Mouse (Mus musculus) embryonic fibroblast, embryonic 13.5 days (primary cell): ENCODE results near the gene Arhgap10. TPM values are rescaled to one million over a fixed set of nuclear protein-coding genes. Genes with fewer than 3 reads are reported as not detected.

Source experiments
- H3K27ac ChIP-seq: 2 replicates; pipeline ENCODE4 v1.5.1; 2012; ENCODE audit warnings: low read length, control low read depth, inconsistent platforms; ENCODE audit not compliant: insufficient read depth
- H3K4me1 ChIP-seq: 2 replicates; pipeline ENCODE4 v1.6.1; 2011; ENCODE audit warnings: low read length; ENCODE audit not compliant: control insufficient read depth, insufficient read depth
- H3K4me3 ChIP-seq: 2 replicates; pipeline ENCODE4 v1.5.1; 2011; ENCODE audit warnings: mild to moderate bottlenecking, control low read depth, low read length; ENCODE audit not compliant: insufficient read depth
- CTCF ChIP-seq: IDR thresholded peaks from 2 replicates; pipeline ENCODE4 v1.5.1; 2011; ENCODE audit warnings: mild to moderate bottlenecking, control low read depth, low read length, moderate library complexity, borderline replicate concordance; ENCODE audit not compliant: insufficient read depth
- POLR2A ChIP-seq: IDR thresholded peaks from 2 replicates; pipeline ENCODE4 v1.6.1; 2011; ENCODE audit warnings: low read depth, mild to moderate bottlenecking, control low read depth, low read length, moderate library complexity
- polyA plus RNA-seq: library from polyadenylated mRNA; stranded (reverse); fragments of >200 nt; gene quantifications from 2 replicates; pipeline ENCODE4 v1.2.4, GENCODE M21; 2011; ENCODE audit warnings: low read depth; ENCODE audit not compliant: missing spikeins, insufficient read length

Arhgap10 gene
- polyA plus RNA-seq, 1 experiment: 32.1 TPM

DNA sequence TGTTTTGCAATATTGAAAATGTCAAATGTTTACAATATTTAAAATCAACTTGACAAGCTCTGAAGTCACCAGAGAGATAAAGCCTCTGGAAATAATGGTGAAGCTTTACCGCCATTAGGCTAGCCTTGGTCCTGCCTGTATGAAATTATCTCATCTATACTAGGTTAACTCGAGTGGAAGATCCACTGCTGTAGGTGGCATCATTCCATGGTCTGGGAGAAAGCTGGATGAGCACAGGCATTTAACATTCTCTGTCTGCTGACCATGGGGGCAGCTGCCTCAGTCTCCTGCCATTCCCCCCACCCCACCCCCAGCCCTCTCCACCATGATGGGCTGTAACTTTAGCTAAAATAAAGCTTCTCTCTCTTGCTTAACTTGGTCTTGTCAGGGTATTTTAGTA is 200.0 kb downstream of the Arhgap10 start:
- H3K4me1 ChIP-seq: no peaks in the 10 kb centered on the region; the same call in 1 of the 2 replicates

DNA sequence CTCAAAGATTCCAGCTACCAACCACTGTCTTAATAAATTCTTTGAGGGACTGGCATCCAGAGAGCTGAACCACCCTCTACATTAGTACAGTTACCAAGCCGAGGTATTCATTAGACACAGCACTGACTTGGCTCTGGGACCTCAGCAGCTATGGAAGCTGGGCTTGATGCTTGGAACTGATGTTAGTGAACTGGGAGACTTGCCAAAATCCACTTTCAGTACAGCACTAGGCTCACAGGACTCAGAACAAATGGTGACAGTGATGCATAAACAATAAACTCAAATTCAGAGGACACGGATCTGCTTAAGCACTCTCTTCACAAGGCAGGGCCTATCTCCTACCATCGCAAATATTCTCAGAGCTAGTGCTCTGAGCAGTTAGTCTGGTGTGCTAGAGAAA is 204.8 kb downstream of the Arhgap10 start:
- Histone ChIP-seq H3K4me1 (no peaks in the 10 kb centered on the region; the same call in 1 of the 2 replicates), H3K4me3 (no peak overlapping the region), H3K27ac (no peak overlapping the region)
- TF ChIP-seq CTCF (no peak), POLR2A (no peak)

More for the DNA sequence above, 200.0 kb downstream of the Arhgap10 start:
- no peak overlapping the region for H3K4me3 ChIP-seq
- H3K27ac ChIP-seq: no peak overlapping the region
- TF ChIP-seq CTCF: no peak

DNA sequence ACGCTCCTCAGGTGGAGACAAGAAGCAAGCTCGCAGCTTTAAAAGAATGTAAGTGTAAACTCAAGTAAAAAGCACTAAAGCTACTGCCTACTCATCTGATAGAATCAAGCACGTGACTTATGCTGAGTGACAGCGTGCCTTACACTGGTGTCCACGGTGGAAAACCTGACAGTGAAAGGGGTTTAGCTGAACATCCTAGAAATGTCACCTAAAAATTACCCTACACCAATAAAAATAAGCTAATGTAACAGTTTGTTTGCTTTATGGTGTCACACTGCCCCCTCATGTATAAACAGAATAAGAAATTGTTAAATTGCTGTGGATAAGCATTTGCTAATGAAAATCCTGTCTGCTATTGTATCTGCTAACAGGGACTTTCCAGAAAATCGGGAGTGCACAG is 206.0 kb downstream of the Arhgap10 start:
- no peak overlapping the region for H3K27ac ChIP-seq
- TF ChIP-seq CTCF (no peak), POLR2A (no peak)
- H3K4me1 ChIP-seq: no peaks in the 10 kb centered on the region; the same call in 1 of the 2 replicates
- no peak overlapping the region for H3K4me3 ChIP-seq

DNA sequence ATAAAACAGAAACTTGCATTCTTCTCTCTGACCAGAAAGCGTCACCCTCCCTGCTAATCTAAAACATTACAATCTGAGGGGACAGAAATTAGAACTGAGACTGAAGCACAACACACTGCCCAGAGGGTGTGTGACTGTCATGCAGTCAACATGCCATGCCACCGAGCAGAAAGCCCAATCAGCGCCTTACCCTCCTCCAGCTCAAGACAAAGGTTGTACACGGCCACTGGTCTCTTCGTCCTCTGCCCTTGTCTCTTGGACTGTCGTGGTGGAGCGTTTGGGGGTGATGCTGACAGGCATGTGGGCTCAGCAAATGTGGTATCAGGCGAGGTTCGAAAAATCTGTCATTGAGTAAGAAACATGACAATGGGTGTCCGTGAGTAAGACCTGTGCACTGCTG is 207.2 kb downstream of the Arhgap10 start:
- TF ChIP-seq CTCF (no peak), POLR2A (no peak)
- Histone ChIP-seq H3K4me3 (no peak overlapping the region), H3K4me1 (no peaks in the 10 kb centered on the region; the same call in 1 of the 2 replicates)

DNA sequence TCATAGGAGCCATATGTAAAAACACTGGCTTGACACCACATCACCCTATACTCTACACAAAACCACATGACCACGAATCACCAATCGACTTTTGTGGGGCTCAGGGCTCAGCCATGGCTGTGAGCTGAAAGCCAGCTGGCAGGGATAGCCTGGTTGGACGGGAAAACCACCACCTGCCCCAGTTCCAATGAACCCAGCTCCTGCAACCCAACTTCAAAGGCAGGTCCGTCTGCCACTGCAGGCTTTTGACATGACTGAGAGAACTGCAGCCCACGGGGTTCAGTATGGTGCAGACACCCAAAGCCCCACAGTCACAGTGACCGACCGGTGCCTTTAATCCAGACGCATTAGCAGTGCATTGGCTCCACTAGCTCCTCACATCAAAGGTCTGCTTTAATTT is 207.7 kb downstream of the Arhgap10 start:
- TF ChIP-seq CTCF (no peak), POLR2A (no peak)
- no peak overlapping the region for H3K27ac ChIP-seq
- H3K4me3 ChIP-seq: no peak overlapping the region
- no peaks in the 10 kb centered on the region; the same call in 1 of the 2 replicates for H3K4me1 ChIP-seq

More for the DNA sequence above, 207.2 kb downstream of the Arhgap10 start:
- no peak overlapping the region for H3K27ac ChIP-seq

DNA sequence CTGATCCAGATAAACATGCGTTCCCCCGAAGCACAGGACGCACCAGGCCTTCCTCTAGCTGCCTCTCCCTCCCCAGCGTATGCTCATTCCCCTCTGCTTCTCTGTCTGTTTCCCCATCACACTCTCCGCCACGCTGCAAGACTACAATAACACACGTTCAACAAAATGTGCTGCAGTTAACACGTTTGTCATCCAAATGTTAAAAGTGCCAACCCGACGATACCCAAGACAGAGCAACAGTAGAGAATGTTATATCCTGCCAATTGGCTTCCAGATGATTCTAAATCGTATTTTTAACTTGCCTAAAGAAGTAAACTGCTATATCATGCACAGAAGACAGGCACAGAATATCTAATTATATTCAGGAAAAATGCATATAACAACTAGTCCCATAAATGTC is 223.2 kb downstream of the Arhgap10 start:
- no peak overlapping the region for H3K27ac ChIP-seq
- H3K4me3 ChIP-seq: no peak overlapping the region
- TF ChIP-seq CTCF (no peak), POLR2A (no peak)
- H3K4me1 ChIP-seq: no peaks in the 10 kb centered on the region

DNA sequence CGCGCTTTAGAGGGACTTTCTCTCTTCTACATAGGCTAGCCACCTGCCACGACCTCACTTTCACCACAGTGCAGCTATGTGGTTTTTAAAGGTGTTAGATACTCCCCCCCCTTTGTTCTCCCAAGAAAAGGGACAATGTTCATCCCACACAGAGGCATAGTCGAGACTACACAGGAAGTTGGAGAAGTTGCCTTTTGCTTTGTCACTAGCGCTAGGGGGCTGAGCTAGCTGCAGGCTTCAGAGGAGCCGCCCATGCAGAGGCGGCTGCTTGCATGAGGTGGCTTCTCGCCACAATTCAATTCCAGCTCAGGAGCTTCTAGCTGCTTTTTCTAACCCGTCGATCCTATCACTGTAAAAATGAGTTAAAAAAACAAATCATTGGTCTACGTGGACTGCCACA is 225.1 kb downstream of the Arhgap10 start:
- peaks cover 6% of the 10 kb centered on the region; the same call in 1 of the 2 replicates for H3K4me1 ChIP-seq
- H3K27ac ChIP-seq: no peak overlapping the region
- H3K4me3 ChIP-seq: no peak overlapping the region
- TF ChIP-seq POLR2A: no peak
- TF ChIP-seq CTCF: no peak

DNA sequence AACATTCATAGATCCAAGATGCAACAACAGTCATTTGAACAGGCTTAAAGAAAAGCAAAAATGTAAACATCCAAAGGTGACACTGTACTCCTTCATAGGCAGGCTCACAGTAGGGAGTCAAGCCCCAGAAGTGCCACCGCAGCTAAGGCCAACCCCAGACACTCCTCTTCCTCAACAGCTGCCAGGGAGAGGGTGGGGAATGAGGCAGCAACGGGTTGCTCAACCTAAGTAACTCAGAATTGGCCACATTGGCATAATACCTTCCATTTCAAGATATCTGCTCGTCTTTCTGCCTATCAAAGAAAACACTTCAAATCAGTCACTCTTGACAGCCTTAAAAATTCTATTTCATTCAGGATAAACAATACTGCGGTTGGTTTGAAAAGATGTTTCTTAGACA is 225.6 kb downstream of the Arhgap10 start:
- peaks cover 6% of the 10 kb centered on the region; the same call in 1 of the 2 replicates for H3K4me1 ChIP-seq
- H3K27ac ChIP-seq: no peak overlapping the region
- no peak overlapping the region for H3K4me3 ChIP-seq
- TF ChIP-seq POLR2A (no peak), CTCF (no peak)

DNA sequence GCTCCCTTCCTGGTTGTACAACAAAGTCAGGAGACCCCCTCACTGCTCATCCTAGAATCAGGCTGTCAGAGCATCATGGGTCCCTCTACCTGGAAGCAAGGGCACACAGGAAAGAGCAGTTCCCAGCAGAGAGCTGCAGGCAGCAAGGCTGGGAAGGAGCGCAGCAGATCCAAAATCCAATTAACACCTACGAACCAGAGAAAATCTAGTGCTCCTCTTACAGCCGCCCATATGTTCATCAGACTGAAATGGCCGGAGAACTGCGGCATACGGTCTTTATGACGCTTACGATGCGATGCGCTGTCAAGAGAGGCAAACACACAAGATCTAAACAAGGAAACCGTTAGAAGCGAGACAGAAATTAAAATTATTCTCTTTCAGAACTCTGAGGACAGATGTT is 229.3 kb downstream of the Arhgap10 start:
- TF ChIP-seq POLR2A (no peak), CTCF (no peak)
- 0 out of 2 replicates have a peak overlapping the region, but pooled peaks have one; percentile 2 for H3K27ac ChIP-seq
- H3K4me1 ChIP-seq: peaks cover 6% of the 10 kb centered on the region; the same call in 1 of the 2 replicates
- H3K4me3 ChIP-seq: no peak overlapping the region

DNA sequence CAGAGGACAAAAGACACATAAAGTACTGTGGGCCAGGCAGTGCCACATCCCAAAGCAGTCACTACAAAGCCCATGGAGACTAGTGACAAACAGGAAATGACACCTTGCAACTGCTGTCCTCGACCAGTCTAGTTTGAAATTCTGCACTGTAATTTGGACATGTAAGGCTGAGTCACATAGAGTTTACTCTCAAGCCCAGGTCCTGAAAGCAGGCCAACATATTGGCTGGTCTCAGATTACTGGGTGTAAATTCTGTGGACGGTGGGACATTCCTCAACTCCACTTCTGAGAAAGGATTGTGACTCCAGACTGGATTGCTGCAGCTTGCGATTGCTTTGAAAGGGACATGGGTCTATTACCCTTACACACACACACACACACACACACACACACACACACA is 229.7 kb downstream of the Arhgap10 start:
- Histone ChIP-seq H3K27ac (peak overlapping the region; percentile 24; the same call in 1 of the 2 replicates), H3K4me1 (peaks cover 6% of the 10 kb centered on the region; the same call in 1 of the 2 replicates), H3K4me3 (no peak overlapping the region)
- TF ChIP-seq CTCF (no peak), POLR2A (no peak)
